Mouse (Mus musculus): ENCODE results near the gene Trak1.

Gene Trak1

GRCm38 (mm10) chr9:121371946-121372646 is 74.8 kb downstream of the Trak1 start:
- DNase-seq (ENCODE audit: low read depth, low spot score): no peak

GRCm38 (mm10) chr9:121373107-121373506 is 75.8 kb downstream of the Trak1 start:
- DNase-seq (ENCODE audit: low read depth, low spot score): no peak

GRCm38 (mm10) chr9:121373512-121373911 is 76.2 kb downstream of the Trak1 start:
- DNase-seq (ENCODE audit: low read depth, low spot score): no peak

- DNase-seq (ENCODE audit: low read depth, low spot score): peak; percentile 67
These were observed 77.0 kb downstream of the Trak1 start for GRCm38 (mm10) chr9:121374076-121374863.

- no peak for DNase-seq (ENCODE audit: low read depth, low spot score)
These were observed 77.6 kb downstream of the Trak1 start for GRCm38 (mm10) chr9:121374864-121375255.

GRCm38 (mm10) chr9:121376094-121376493 is 78.8 kb downstream of the Trak1 start:
- DNase-seq (ENCODE audit: low read depth, low spot score): no peak

- no peak for DNase-seq (ENCODE audit: low read depth, low spot score)
These were observed 83.1 kb downstream of the Trak1 start for GRCm38 (mm10) chr9:121380310-121380920.

- DNase-seq (ENCODE audit: low read depth, low spot score): no peak
These were observed 84.5 kb downstream of the Trak1 start for GRCm38 (mm10) chr9:121381678-121382297.

- DNase-seq (ENCODE audit: low read depth, low spot score): no peak
These were observed 85.3 kb downstream of the Trak1 start for GRCm38 (mm10) chr9:121382568-121382967.

- DNase-seq (ENCODE audit: low read depth, low spot score): no peak
These were observed 85.9 kb downstream of the Trak1 start for GRCm38 (mm10) chr9:121383180-121383586.

GRCm38 (mm10) chr9:121384620-121385019 is 87.3 kb downstream of the Trak1 start:
- DNase-seq (ENCODE audit: low read depth, low spot score): no peak

- peak; percentile 72 for DNase-seq (ENCODE audit: low read depth, low spot score)
These were observed 87.9 kb downstream of the Trak1 start for GRCm38 (mm10) chr9:121385091-121385748.

GRCm38 (mm10) chr9:121385749-121386350 is 88.5 kb downstream of the Trak1 start:
- DNase-seq (ENCODE audit: low read depth, low spot score): no peak

- no peak for DNase-seq (ENCODE audit: low read depth, low spot score)
These were observed 90.4 kb downstream of the Trak1 start for GRCm38 (mm10) chr9:121387539-121388272.

- DNase-seq (ENCODE audit: low read depth, low spot score): no peak
These were observed 91.1 kb downstream of the Trak1 start for GRCm38 (mm10) chr9:121388273-121388931.

- no peak for DNase-seq (ENCODE audit: low read depth, low spot score)
These were observed 92.0 kb downstream of the Trak1 start for GRCm38 (mm10) chr9:121389258-121389657.

GRCm38 (mm10) chr9:121391898-121392297 is 94.6 kb downstream of the Trak1 start:
- DNase-seq (ENCODE audit: low read depth, low spot score): no peak

GRCm38 (mm10) chr9:121392427-121392826 is 95.1 kb downstream of the Trak1 start:
- no peak for DNase-seq (ENCODE audit: low read depth, low spot score)

- no peak for DNase-seq (ENCODE audit: low read depth, low spot score)
These were observed 95.8 kb downstream of the Trak1 start for GRCm38 (mm10) chr9:121393104-121393503.

GRCm38 (mm10) chr9:121394882-121395281 is 97.6 kb downstream of the Trak1 start:
- DNase-seq (ENCODE audit: low read depth, low spot score): no peak

Data from embryo, embryonic 11.5 days (tissue).